Mouse (Mus musculus): ENCODE results near the gene Smyd4.

DNA sequence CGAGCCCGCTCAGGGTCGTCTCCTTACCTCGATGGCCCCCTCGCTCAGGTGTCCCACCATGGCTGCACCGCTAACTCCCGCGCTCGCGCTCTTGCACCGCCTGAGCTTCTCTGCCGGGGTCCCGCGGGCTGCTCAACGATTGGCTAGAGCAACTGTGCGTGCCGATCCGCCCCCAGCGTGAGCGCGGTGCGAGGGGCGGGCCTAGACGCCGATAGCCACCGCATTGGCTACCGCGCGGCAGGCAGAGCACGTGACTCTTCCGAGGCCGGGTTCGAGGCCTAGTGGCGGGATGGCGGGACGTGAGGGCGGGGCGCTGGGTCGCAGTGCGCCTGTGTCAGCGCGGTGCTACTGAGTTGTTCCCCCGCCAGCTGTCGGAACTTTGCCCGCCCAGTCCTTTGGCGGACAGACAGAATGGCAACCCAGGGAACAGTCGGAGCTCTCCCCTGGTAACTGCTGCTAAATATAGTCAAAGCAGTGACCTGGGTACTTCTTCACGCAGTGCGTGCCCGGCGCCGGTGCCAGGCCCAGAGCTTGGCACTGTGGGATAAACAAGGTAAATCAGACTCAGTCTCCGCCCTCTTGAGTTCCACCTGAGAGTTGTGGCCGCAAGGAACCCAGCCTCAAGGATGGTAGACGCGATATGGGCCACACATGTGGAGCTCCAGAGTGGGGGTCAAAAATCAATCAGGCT is at the start of gene Smyd4, which contains the start of gene Rpa1:
- TF ChIP-seq CTCF (IDR thresholded peaks at IDR 0.05; ENCODE audit: control insufficient read depth, insufficient read depth, low read length), result no peak
- peak; percentile 73 for TF ChIP-seq POLR2A (IDR thresholded peaks at IDR 0.05; ENCODE audit: borderline replicate concordance, control insufficient read depth, low read depth, low read length)

All from bone marrow, adult 2 months (tissue).